Mouse (Mus musculus) limb, embryonic 14.5 days (tissue): ENCODE measurements around the gene Sgip1. TPM values are rescaled to one million over a fixed set of nuclear protein-coding genes. Genes with fewer than 3 reads are reported as not detected.

ENCODE experiments used
- ATAC-seq: fragments of 200-750 bp; cut with Nextera tagmentation; 2 replicates; pipeline ENCODE4 v1.8.0; 2017; ENCODE audit warnings: low read depth, moderate number of reproducible peaks, moderate TSS enrichment; ENCODE audit not compliant: low FRiP score
- DNase-seq: peaks from one replicate; pipeline ENCODE4 v3.0.0-alpha.2; 2015; ENCODE audit warnings: low spot score
- H3K27ac ChIP-seq: fragments of 300-500 bp; sonication (generic); replicated peaks from 2 replicates; pipeline ENCODE4 v1.5.1; 2014; ENCODE audit warnings: low read depth, mild to moderate bottlenecking, low read length, moderate library complexity, mixed read lengths
- H3K27me3 ChIP-seq: fragments of 300-500 bp; sonication (generic); 2 replicates; pipeline ENCODE4 v1.6.1; 2014; ENCODE audit warnings: low read length, mixed read lengths; ENCODE audit not compliant: control insufficient read depth, insufficient read depth
- H3K36me3 ChIP-seq: fragments of 300-500 bp; sonication (generic); 2 replicates; pipeline ENCODE4 v1.6.1; 2014; ENCODE audit warnings: mild to moderate bottlenecking, low read length, moderate library complexity, mixed read lengths; ENCODE audit not compliant: control insufficient read depth, insufficient read depth
- H3K4me1 ChIP-seq: fragments of 300-500 bp; sonication (generic); 2 replicates; pipeline ENCODE4 v1.6.1; 2014; ENCODE audit warnings: antibody characterized with exemption, low read length, mixed read lengths; ENCODE audit not compliant: control insufficient read depth, insufficient read depth
- H3K4me2 ChIP-seq: fragments of 300-500 bp; sonication (generic); replicated peaks from 2 replicates; pipeline ENCODE4 v1.6.1; 2014; ENCODE audit warnings: low read depth, mild to moderate bottlenecking, low read length, moderate library complexity; ENCODE audit not compliant: severe bottlenecking
- H3K4me3 ChIP-seq: fragments of 300-500 bp; sonication (generic); replicated peaks from 2 replicates; pipeline ENCODE4 v1.5.1; 2014; ENCODE audit warnings: low read length
- H3K9ac ChIP-seq: fragments of 300-500 bp; sonication (generic); 2 replicates; pipeline ENCODE4 v1.6.1; 2014; ENCODE audit warnings: mild to moderate bottlenecking, low read depth, low read length, moderate library complexity; ENCODE audit not compliant: severe bottlenecking
- H3K9me3 ChIP-seq: fragments of 300-500 bp; sonication (generic); 2 replicates; pipeline ENCODE4 v1.6.1; 2016; ENCODE audit warnings: low read length; ENCODE audit not compliant: control insufficient read depth
- POLR2A ChIP-seq: fragments of 200-500 bp; IDR thresholded peaks from 2 replicates; pipeline ENCODE4 v1.8.0; 2012; ENCODE audit warnings: inconsistent platforms, mild to moderate bottlenecking, moderate library complexity, borderline replicate concordance; ENCODE audit not compliant: insufficient read depth, insufficient read length; ENCODE audit errors: extremely low read depth
- WGBS: fragments of 180-500 bp; shearing (Covaris S2); extraction: QIAGEN DNeasy Blood & Tissue Kit; methylation state at CpG from one replicate; pipeline ENCODE4 v1.1.7; 2014; 5-methylcytosine and 5-hydroxymethylcytosine counted together
- polyA plus RNA-seq, 2 experiments: library from polyadenylated mRNA; depleted of rRNA in 1 of 2; stranded (reverse) in 1 of 2; unstranded in 1 of 2; fragments of >200 nt; fragmentation: Nextera tagmentation in 1 of 2; extraction: Ambion mirVana in 1 of 2; gene quantifications; 2 replicates each; pipeline versions ENCODE4 v1.2.1 to v1.2.3; 2012 to 2014

Sgip1 gene
- polyA plus RNA-seq, 2 experiments, result 3.6 to 4.6 TPM

DNA sequence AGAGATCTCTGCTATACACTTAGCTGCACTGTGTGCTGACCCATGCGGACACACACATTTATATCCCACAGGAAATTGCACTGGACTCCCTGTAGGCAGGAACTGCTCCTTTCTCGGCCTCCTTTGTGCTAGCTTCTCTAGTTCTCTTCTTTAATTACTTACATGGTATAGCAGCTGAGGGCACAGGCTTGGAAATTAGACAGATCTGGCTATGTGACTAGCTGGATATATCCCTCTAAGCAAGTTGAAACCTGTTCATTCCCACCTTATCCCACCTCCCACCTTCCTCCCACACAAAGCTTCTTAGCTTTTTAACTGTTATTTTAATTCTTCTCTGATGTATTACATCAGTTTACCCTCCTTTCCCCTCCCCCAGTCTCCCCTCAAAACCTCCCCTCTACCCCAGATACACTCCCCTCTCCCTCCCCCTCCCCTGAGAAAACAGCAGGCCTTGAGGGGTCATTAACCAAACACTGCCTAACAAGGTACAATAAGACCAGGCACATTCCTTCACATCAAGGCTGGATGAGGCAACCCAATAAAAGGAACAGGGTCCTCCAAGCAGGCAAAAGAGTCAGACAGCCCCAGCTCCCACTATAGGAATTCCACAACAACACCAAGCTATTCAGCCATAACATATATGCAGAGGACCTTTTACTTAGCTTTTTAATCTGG lies 34.6 kb downstream of the Sgip1 start:
- H3K9me3 ChIP-seq, result no peaks in the 10 kb centered on the region
- ATAC-seq (no peak), DNase-seq (no peak)
- 21% methylated on average over 2 of the region's 2 CpGs for WGBS
- no peak overlapping the region for H3K4me3 ChIP-seq
- no peak for TF ChIP-seq POLR2A
- H3K4me2 ChIP-seq, result no peak overlapping the region
- no peaks in the 10 kb centered on the region for H3K36me3 ChIP-seq
- no peak overlapping the region for H3K27ac ChIP-seq
- no peaks in the 10 kb centered on the region for H3K27me3 ChIP-seq
- 0 out of 2 replicates have a peak, but pooled peaks cover 2% of the 10 kb centered on the region for H3K4me1 ChIP-seq
- H3K9ac ChIP-seq, result no peak overlapping the region

DNA sequence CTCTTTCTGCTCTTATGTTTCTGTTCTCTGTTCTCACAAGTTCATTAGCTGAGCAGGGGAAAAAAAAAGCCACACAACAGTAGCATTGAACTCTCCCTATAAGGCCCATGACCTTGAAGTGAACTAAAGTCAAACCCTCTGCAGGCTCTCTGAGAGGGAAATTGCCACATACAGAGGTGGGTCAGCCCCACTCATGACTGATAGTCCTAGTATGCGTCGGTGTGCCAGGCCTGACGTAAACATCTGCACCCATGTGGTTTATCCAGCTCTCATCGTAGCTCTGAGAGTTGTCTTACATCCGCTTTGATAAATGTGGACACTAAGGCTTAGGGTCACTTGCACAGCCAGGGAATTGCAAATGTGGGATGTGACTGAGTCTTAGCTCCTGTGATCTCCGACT lies 38.8 kb downstream of the Sgip1 start:
- no peak overlapping the region for H3K4me2 ChIP-seq
- WGBS, result 85% methylated on average over 6 of the region's 6 CpGs
- no peak overlapping the region for H3K4me3 ChIP-seq
- H3K4me1 ChIP-seq, result 0 out of 2 replicates have a peak, but pooled peaks cover 2% of the 10 kb centered on the region
- H3K27me3 ChIP-seq, result no peaks in the 10 kb centered on the region
- no peaks in the 10 kb centered on the region for H3K9me3 ChIP-seq
- ATAC-seq, result no peak
- no peak overlapping the region for H3K27ac ChIP-seq
- no peak overlapping the region for H3K9ac ChIP-seq
- no peaks in the 10 kb centered on the region for H3K36me3 ChIP-seq
- TF ChIP-seq POLR2A, result no peak
- DNase-seq, result no peak

DNA sequence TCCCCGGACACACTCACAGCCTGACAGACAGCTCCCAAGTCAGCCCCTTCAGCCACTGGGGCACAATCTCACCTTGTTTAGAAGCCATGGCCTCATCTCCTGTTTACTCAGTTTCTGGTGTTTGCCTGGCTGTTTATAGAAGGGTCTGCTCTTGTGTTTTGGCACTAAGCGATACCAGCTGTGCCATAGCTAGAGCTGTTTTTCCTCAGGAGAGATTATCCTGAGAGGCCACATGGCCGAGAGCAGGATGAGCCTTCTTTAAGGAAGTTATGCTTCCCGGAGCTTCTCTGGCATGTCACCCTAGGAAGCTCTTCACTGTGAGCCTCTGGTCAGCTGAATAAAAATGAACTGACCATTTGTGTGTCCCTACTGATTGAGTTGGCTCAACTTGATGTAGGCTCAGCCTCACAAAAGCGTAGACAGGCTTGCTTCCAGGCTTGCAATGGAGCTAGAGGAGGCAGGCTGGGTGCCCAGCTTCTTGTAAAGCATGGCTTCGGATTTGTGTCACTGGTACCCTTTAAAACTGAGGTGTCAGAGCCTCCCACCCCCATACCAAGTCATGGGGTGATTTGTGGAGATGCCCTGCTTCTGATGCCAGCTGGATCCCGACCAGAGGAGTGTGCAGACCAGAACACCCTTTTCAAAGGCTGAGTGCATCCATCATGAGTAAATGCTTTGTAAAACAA lies 42.1 kb downstream of the Sgip1 start:
- Histone ChIP-seq H3K36me3 (no peaks in the 10 kb centered on the region), H3K4me2 (no peak overlapping the region), H3K4me3 (no peak overlapping the region), H3K27me3 (no peaks in the 10 kb centered on the region), H3K4me1 (no peaks in the 10 kb centered on the region), H3K9me3 (no peaks in the 10 kb centered on the region), H3K9ac (no peak overlapping the region), H3K27ac (no peak overlapping the region)
- TF ChIP-seq POLR2A, result no peak
- WGBS, result 53% methylated on average over 7 of the region's 7 CpGs
- DNase-seq, result no peak
- ATAC-seq, result no peak

DNA sequence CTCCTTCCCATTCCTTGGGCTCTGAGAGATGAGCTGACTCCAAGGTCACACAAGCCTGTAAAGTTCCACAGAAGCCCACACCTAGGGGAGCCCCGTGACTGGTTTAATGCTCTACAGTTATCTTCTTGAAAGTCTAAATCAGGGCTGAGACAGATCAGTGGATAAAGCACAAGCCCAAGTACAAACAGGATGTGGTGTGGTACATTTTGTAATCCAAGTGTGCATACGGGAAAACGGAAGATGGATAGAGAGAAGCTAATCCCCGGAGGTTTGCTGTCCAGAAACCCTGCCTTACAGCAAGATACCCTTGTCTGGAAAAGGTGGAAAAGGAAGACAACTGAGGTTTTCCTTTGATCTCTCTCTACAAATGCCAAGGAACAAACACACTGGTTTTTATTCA lies 44.1 kb downstream of the Sgip1 start:
- Histone ChIP-seq H3K9me3 (no peaks in the 10 kb centered on the region), H3K27me3 (no peaks in the 10 kb centered on the region), H3K4me1 (no peaks in the 10 kb centered on the region), H3K36me3 (no peaks in the 10 kb centered on the region), H3K9ac (no peak overlapping the region), H3K4me2 (no peak overlapping the region), H3K4me3 (no peak overlapping the region), H3K27ac (no peak overlapping the region)
- TF ChIP-seq POLR2A, result no peak
- no peak for ATAC-seq
- WGBS, result 83% methylated on average over 4 of the region's 4 CpGs
- no peak for DNase-seq

DNA sequence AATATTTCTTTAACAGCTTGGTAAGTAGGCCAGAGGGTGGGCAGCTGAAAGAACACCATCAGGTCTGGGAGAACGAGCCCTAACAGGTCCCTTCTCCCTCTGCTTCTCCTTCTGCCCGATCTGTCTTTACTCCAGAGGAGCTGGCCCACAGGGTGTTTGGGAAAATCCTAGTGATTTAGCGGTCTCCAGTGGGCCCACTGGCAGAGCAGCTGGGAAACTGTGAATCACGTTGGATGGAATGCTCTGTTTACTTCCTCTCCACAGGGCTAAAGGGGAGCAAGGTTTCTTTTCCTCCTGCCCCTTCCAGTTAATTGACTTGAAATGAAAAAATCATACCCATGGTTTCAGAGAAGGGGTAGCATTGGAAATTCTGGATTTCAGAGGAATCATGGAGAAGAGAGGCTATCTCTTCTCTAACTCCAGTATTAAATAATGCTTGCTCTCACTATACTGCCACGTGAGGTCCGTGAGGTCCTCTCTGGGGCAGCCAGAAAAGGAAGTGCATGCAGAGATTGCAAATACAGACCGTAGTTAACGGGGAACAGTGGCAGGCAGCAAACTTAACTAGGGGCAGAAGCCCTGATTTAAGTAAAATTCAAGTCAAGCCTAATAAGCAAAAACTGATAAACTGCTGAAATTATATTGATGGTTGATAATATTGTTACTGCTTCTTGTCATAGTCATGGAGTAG lies 51.1 kb downstream of the Sgip1 start:
- Histone ChIP-seq H3K9ac (no peak overlapping the region), H3K4me2 (no peak overlapping the region), H3K27ac (no peak overlapping the region), H3K4me3 (no peak overlapping the region), H3K27me3 (no peaks in the 10 kb centered on the region), H3K9me3 (no peaks in the 10 kb centered on the region), H3K36me3 (no peaks in the 10 kb centered on the region), H3K4me1 (no peaks in the 10 kb centered on the region)
- ATAC-seq (no peak), DNase-seq (no peak)
- TF ChIP-seq POLR2A, result no peak
- WGBS, result 35% methylated on average over 7 of the region's 8 CpGs
